Mouse (Mus musculus) kidney, embryonic 16.5 days (tissue): ENCODE results near the gene Emp2. TPM values are rescaled to one million over a fixed set of nuclear protein-coding genes. Genes with fewer than 3 reads are reported as not detected.
A peak's percentile ranks its signal among the peaks of the same experiment; 100 is the strongest.

Source experiments
- ATAC-seq: fragments of 200-750 bp; cut with Nextera tagmentation; 2 replicates; pipeline ENCODE4 v1.8.0; 2017; ENCODE audit warnings: moderate TSS enrichment; ENCODE audit not compliant: low FRiP score, low TSS enrichment
- H3K27ac ChIP-seq: fragments of 300-500 bp; sonication (generic); 2 replicates; pipeline ENCODE4 v1.5.1; 2014; ENCODE audit warnings: low read length
- H3K27me3 ChIP-seq: fragments of 300-500 bp; sonication (generic); 2 replicates; pipeline ENCODE4 v1.6.1; 2014; ENCODE audit warnings: low read length, control low read depth, mixed read lengths; ENCODE audit not compliant: insufficient read depth
- H3K36me3 ChIP-seq: fragments of 300-500 bp; sonication (generic); 2 replicates; pipeline ENCODE4 v1.6.1; 2014; ENCODE audit warnings: low read length, control low read depth, mixed read lengths; ENCODE audit not compliant: insufficient read depth
- H3K4me1 ChIP-seq: fragments of 300-500 bp; sonication (generic); 2 replicates; pipeline ENCODE4 v1.6.1; 2014; ENCODE audit warnings: low read length, control low read depth, mixed read lengths; ENCODE audit not compliant: insufficient read depth
- H3K4me2 ChIP-seq: fragments of 300-500 bp; sonication (generic); replicated peaks from 2 replicates; pipeline ENCODE4 v1.6.1; 2014; ENCODE audit warnings: low read depth, low read length
- H3K4me3 ChIP-seq: fragments of 300-500 bp; sonication (generic); 2 replicates; pipeline ENCODE4 v1.5.1; 2014; ENCODE audit warnings: mild to moderate bottlenecking, low read length
- H3K9ac ChIP-seq: fragments of 300-500 bp; sonication (generic); replicated peaks from 2 replicates; pipeline ENCODE4 v1.6.1; 2014; ENCODE audit warnings: low read length
- H3K9me3 ChIP-seq: fragments of 300-500 bp; sonication (generic); 2 replicates; pipeline ENCODE4 v1.6.1; 2016; ENCODE audit warnings: low read length, control low read depth
- WGBS: fragments of 180-500 bp; shearing (Covaris S2); extraction: QIAGEN DNeasy Blood & Tissue Kit; methylation state at CpG from one replicate; pipeline ENCODE4 v1.1.7; 2014; 5-methylcytosine and 5-hydroxymethylcytosine counted together
- polyA plus RNA-seq: library from polyadenylated mRNA; unstranded; fragments of >200 nt; fragmentation: Nextera tagmentation; extraction: Ambion mirVana; gene quantifications from 2 replicates; pipeline ENCODE4 v1.2.1, GENCODE M21; 2015

Emp2 gene
- 24.6 and 28.7 TPM in 2 replicates for polyA plus RNA-seq

DNA sequence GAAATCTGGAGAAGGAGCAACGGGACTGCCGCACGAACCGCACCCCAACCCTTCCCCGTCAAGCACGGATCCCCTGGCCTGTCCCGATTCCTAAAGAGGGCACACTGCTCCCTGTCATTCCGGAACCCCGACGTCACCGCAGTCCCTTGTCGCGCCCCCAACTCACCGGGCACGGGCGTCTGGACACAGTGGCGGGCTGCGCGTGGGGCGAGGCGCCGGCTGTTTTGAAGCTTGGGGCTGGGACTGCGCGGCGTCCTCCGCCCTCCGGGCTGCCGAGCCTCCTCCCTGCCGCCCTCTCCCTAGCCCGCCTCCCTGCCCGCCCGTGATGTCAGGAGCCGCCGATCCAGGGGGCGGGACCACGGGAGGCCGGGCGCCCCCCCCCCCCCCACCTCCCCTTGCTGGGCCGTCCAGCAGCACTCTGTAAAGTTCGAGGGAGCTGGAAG, at the start of gene Emp2:
Gene Emp2 (minus strand): TSS at position 323 of the 443 bp plus-strand sequence.
- Histone ChIP-seq H3K9me3 (no peaks in the 10 kb centered on the region), H3K4me2 (peak within 1 kb of the TSS; percentile 77), H3K36me3 (no peaks in the 10 kb centered on the region), H3K27ac (no peak within 1 kb of the TSS), H3K27me3 (no peaks in the 10 kb centered on the region; the same call in 1 of the 2 replicates), H3K4me1 (peaks cover 5% of the 10 kb centered on the region; the same call in 1 of the 2 replicates), H3K9ac (peak within 1 kb of the TSS; percentile 67), H3K4me3 (peak within 1 kb of the TSS; percentile 53)
- 0% methylated on average over 31 of the region's 40 CpGs for WGBS
- ATAC-seq: peak; percentile 94

DNA sequence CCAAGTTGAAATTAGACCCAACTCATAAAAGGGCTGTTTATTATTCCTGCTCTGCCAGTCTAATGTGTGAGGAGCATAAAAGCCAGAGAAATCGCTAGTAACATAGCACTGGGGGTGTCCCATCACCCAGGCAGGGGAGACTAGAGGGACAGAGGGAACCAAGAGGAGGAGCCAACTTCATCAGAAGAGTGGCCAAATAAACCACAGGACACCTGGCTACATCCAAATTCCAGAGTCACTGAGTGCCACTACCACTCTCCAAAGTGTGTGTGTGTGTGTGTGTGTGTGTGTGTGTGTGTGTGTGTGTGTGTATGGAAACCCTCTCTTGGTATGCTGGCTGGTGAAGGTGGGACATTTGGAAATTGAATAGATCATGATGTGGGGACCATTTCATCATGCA, 49.3 kb upstream of the Emp2 start:
- Histone ChIP-seq H3K36me3 (no peaks in the 10 kb centered on the region), H3K4me3 (no peak overlapping the region), H3K27ac (no peak overlapping the region), H3K9ac (no peak overlapping the region), H3K27me3 (no peaks in the 10 kb centered on the region), H3K9me3 (no peaks in the 10 kb centered on the region), H3K4me2 (no peak overlapping the region), H3K4me1 (peaks cover 11% of the 10 kb centered on the region)
- no peak for ATAC-seq
- WGBS: 30% methylated on average over 1 of the region's 1 CpGs

DNA sequence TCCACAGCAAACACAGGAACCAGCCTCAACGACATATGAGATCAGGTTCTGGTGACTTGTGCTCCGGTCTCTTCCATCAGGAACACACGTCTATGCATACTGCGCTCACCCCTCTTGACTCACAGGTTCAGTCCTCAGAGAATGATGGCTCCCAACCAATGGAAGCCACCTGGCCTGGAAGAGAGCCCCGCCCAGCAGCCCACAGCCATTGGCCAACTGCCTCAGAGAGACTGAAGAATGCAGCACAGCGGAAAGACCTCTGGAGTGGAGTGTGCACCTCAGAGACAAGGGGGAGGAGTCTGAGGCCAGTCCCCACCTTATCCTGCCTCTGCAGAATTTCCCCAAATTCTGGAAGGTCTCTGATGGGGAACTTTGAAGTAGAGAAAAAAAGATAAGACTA, 45.5 kb upstream of the Emp2 start:
- H3K4me1 ChIP-seq: no peaks in the 10 kb centered on the region
- H3K4me2 ChIP-seq: no peak overlapping the region
- no peak for ATAC-seq
- no peak overlapping the region for H3K4me3 ChIP-seq
- H3K27me3 ChIP-seq: no peaks in the 10 kb centered on the region
- no peaks in the 10 kb centered on the region for H3K9me3 ChIP-seq
- H3K27ac ChIP-seq: no peak overlapping the region
- WGBS: 82% methylated on average over 6 of the region's 6 CpGs
- no peak overlapping the region for H3K9ac ChIP-seq
- H3K36me3 ChIP-seq: no peaks in the 10 kb centered on the region

DNA sequence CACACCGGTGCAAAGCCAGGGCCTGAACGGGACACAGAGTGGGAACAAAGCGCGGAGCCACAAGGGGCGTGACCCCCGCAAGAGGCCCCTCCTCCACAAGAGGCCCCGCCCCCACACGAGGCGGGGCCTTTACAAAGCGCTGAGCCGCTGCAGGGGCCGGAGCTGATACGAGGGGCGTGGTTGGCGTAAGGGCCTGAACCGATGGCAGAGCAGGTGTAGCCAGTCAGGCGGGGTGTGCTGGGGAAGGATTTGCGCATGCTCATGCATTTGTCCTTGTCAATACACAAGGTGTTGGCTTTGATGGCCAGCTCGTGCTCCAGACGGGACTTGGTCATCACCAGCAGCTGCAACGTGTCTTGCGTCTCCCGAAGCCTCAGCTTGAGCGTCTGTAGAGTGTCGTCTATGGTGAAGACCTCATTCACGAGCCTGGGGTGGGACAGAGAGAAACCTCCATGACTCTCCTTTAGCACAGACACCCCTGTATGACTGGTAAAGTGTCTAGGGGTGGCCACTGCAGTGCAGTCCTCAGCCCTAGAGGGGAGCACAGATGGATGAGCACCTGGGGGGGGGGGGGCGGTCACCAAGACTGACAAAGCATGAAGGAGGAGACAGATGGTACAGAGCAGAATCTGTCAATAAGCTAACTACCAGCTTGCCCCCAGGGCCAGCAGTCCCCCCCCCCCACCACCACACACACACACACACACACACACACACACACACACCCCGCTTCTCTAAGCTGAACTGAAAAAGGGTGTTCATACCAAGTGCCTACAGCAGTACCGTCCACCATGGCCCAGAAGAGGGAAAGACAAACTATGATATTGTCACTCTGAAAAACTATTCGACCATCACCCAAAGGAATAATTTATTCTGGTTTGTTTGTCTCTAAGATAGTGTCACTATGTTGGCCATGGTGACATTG, 44.5 kb upstream of the Emp2 start:
- H3K27me3 ChIP-seq: no peaks in the 10 kb centered on the region
- no peak overlapping the region for H3K27ac ChIP-seq
- H3K4me1 ChIP-seq: no peaks in the 10 kb centered on the region
- peak overlapping the region; percentile 32 for H3K4me3 ChIP-seq
- ATAC-seq: peak; percentile 90
- no peaks in the 10 kb centered on the region for H3K9me3 ChIP-seq
- no peaks in the 10 kb centered on the region for H3K36me3 ChIP-seq
- peak overlapping the region; percentile 53 for H3K4me2 ChIP-seq
- WGBS: 14% methylated on average over 30 of the region's 30 CpGs
- H3K9ac ChIP-seq: peak overlapping the region; percentile 20; the same call in 1 of the 2 replicates

DNA sequence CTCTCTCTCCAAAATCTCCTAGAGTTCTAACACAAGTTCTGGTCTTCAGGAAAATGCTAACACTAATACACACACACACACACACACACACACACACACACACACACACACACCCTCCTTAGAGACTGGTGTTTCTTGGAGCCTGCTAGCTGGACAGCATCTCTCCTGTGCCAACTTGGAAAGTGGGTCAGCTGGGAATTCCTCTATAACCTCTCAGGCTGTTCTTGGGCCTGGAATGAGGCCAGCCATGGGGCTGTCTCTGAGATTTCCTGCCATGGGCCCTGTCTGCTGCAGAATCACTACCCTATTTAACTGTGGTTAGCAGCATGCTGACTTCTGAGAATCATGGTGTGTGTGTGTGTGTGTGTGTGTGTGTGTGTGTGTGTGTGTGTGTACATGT, 41.2 kb upstream of the Emp2 start:
- Histone ChIP-seq H3K9ac (no peak overlapping the region), H3K27me3 (no peaks in the 10 kb centered on the region), H3K4me3 (no peak overlapping the region), H3K4me2 (no peak overlapping the region), H3K4me1 (no peaks in the 10 kb centered on the region), H3K9me3 (no peaks in the 10 kb centered on the region), H3K36me3 (no peaks in the 10 kb centered on the region), H3K27ac (no peak overlapping the region)
- ATAC-seq: no peak

DNA sequence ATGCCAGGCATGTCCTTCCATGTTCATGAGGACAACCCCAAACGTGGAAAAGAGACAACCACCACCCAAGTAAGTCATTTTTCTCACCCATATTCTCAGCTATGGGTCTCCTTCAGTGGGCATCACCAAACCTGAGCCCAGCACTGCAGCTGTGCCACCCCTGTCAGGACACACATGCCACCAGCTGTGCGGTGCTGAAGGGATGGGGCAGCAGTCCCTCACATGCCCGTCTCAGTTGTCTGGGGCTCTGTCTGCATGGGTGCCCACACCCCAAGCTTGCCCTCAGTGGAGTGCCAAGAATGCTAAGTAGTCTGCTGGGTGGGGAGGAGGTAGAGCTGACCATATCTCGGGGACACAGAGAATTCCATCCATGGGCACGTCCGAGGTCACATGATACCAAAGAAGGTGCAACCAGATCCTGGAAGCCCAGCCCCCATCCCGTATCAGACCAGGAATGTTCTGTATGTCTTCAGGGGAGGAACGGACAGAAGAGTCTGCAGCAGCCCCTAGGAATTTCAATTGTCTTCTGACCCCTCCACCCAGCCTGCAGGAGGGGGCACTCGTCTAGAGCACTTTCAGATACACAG, 37.4 kb upstream of the Emp2 start:
- Histone ChIP-seq H3K4me3 (no peak overlapping the region), H3K36me3 (no peaks in the 10 kb centered on the region), H3K27me3 (no peaks in the 10 kb centered on the region), H3K4me2 (no peak overlapping the region), H3K9ac (no peak overlapping the region), H3K4me1 (no peaks in the 10 kb centered on the region), H3K9me3 (no peaks in the 10 kb centered on the region), H3K27ac (no peak overlapping the region)
- WGBS: 48% methylated on average over 9 of the region's 9 CpGs
- no peak for ATAC-seq

DNA sequence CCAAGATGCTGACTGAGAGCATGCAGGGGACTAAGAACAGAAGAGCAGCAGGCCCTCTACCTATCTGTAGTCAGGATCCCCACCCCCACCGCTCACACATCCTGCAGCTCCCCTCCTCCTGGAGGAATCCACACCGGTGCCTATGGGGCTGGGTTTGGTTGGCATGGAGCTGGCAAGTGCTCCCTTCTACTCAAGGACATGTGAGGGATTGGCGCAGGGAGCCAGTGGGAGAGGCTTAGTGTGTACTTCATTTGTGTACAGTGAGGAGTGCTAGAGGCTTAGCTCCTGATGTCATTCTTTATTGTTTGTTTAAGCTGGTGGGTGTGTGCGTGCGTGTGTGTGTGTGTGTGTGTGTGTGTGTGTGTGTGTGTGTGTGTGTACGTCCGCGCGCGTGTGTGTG, 36.1 kb upstream of the Emp2 start:
- WGBS: 72% methylated on average over 10 of the region's 10 CpGs
- Histone ChIP-seq H3K4me2 (no peak overlapping the region), H3K27ac (no peak overlapping the region), H3K27me3 (no peaks in the 10 kb centered on the region), H3K9me3 (no peaks in the 10 kb centered on the region), H3K9ac (no peak overlapping the region), H3K36me3 (no peaks in the 10 kb centered on the region), H3K4me1 (no peaks in the 10 kb centered on the region), H3K4me3 (no peak overlapping the region)
- 0 out of 2 replicates have a peak, but pooled peaks have one; percentile 28 for ATAC-seq

DNA sequence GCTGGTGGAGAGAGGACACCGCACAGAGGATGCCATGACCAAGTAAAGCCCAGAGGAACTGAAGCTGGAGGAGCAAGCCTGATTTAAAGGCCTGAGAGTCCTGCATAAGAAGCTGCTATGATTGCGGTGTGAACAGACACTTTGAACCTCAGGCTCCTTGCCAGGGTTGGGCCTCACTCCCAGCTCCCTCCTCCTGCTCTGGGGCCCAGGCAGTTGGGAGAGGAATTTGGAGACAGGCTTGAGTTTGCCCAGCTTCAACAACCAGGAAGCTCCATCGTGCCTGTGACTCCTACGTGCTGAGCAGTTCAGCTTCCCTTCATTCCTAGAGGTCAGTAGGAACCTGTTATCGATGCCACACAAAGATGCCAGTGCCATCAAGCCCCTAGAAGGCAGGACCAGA, 35.7 kb upstream of the Emp2 start:
- Histone ChIP-seq H3K27me3 (no peaks in the 10 kb centered on the region), H3K4me3 (no peak overlapping the region), H3K9ac (no peak overlapping the region), H3K36me3 (no peaks in the 10 kb centered on the region), H3K4me1 (no peaks in the 10 kb centered on the region), H3K27ac (no peak overlapping the region), H3K4me2 (no peak overlapping the region), H3K9me3 (no peaks in the 10 kb centered on the region)
- no peak for ATAC-seq
- 67% methylated on average over 5 of the region's 5 CpGs for WGBS

DNA sequence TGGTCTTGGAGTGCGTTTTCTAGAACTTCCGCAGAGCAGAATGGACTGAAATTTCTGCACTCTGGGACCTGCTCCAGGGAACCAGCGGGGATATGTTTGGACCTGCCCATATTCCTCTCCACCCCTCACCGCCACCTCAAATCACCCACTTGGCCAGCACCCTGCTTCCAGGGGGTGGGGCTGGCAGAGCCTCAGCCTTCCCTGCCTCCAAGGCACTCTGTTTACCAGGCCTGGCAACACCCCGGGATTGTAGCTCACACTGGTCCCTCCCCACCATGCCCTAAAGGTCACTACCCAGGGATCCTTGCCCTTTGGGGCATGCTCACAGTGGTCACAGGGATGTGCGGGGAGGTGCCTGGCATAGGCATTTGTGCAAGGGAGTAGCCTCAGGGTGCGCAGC, 33.8 kb upstream of the Emp2 start:
- no peaks in the 10 kb centered on the region for H3K36me3 ChIP-seq
- ATAC-seq: 0 out of 2 replicates have a peak, but pooled peaks have one; percentile 21

DNA sequence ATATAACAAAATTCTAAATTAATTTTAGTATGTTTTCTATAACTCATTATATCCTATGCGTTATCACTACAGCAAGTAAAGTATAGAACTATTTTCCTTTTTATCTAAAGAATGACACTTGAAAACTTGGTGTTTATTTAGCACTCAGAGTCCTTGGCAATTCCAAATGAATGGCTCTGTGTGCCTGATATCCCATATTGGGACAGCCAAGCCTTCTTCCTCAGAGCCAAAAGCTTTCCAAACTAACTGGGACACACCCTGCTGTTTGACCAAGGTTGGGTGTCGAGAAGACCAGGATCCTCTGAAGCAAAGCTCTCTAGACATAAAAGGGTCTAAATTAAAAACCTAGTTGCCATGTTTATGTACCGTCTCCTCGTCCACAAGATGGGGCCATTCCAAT, 27.3 kb upstream of the Emp2 start:
- H3K27ac ChIP-seq: no peak overlapping the region
- 69% methylated on average over 4 of the region's 4 CpGs for WGBS
- H3K4me2 ChIP-seq: no peak overlapping the region
- H3K9me3 ChIP-seq: peaks cover 3% of the 10 kb centered on the region
- no peaks in the 10 kb centered on the region for H3K36me3 ChIP-seq
- no peak overlapping the region for H3K9ac ChIP-seq
- no peak overlapping the region for H3K4me3 ChIP-seq
- no peak for ATAC-seq
- no peaks in the 10 kb centered on the region for H3K27me3 ChIP-seq
- H3K4me1 ChIP-seq: no peaks in the 10 kb centered on the region

More for the DNA sequence above, 33.8 kb upstream of the Emp2 start:
- WGBS: 86% methylated on average over 7 of the region's 7 CpGs
- Histone ChIP-seq H3K9ac (no peak overlapping the region), H3K4me3 (no peak overlapping the region), H3K4me1 (no peaks in the 10 kb centered on the region), H3K9me3 (no peaks in the 10 kb centered on the region), H3K27ac (no peak overlapping the region), H3K4me2 (no peak overlapping the region), H3K27me3 (no peaks in the 10 kb centered on the region)
